Mouse (Mus musculus): ENCODE results near the gene Rrp1. TPM values are rescaled to one million over a fixed set of nuclear protein-coding genes. Genes with fewer than 3 reads are reported as not detected.
"Not testable (repeated sequence)": the region's sequence is repeated elsewhere in the genome, so short reads cannot be mapped to it uniquely, and the experiment has no call there.

Rrp1 gene
- polyA plus RNA-seq, 1 experiment from 2014 or later, result 414 TPM

DNA sequence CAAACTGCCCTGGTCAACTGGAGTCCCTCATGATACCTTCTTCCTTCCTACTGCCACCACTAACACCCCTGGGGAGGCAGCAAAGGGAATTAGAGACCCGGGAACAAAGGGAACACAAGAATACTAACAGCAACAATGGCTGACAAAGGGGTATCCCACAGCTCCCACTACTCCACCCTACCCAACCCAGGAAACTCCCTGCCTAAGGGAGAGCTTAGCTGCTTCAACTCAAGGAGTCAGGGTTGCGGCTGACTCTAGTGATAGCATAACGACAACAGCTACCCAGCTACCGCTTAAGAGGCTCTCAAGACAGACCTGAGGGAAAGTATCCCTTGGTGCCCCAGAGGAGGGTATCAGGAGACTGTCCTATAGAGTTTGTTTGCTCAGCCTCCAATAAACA, 45.3 kb downstream of the Rrp1 start:
- Histone ChIP-seq H3K4me1 (no peaks in the 10 kb centered on the region), H3K27me3 (replicated peaks) (no peaks in the 10 kb centered on the region), H3K27ac (replicated peaks) (no peak overlapping the region), H3K9ac (replicated peaks) (no peak overlapping the region), H3K9me3 (replicated peaks) (no peaks in the 10 kb centered on the region), H3K36me3 (no peaks in the 10 kb centered on the region), H3K4me3 (replicated peaks) (no peak overlapping the region), H3K4me2 (no peak overlapping the region)
- no peak for ATAC-seq (ENCODE audit: low FRiP score)
- WGBS, result 55% methylated on average over 4 of the region's 4 CpGs

DNA sequence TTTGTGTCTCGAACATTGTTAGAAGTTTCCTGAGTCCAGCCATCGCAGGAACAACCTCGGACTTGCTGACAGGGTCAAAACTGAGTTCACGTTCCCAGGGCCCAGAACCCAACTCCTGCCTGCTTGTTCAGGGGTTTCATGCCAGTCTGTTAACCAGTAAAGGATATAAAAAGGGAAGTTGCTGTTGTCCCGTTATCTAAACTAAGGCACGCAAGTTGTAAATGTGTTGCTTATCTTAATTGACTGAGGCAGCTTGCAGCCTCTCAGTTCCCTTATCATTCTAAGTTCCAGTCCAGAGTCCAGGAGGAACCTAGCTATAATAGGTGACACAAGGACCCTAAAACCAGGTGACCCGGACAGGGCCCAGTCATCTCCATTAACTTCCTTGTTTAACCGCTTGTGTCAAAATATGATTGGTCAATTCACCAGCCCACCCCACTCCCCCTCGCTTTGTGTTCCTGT, 46.0 kb downstream of the Rrp1 start:
- Histone ChIP-seq H3K27me3 (replicated peaks) (no peaks in the 10 kb centered on the region), H3K9me3 (replicated peaks) (no peaks in the 10 kb centered on the region), H3K4me1 (no peaks in the 10 kb centered on the region), H3K4me2 (no peak overlapping the region), H3K36me3 (no peaks in the 10 kb centered on the region), H3K9ac (replicated peaks) (no peak overlapping the region), H3K27ac (replicated peaks) (no peak overlapping the region), H3K4me3 (replicated peaks) (no peak overlapping the region)
- ATAC-seq (ENCODE audit: low FRiP score), result no peak
- WGBS, result 77% methylated on average over 9 of the region's 9 CpGs

- Histone ChIP-seq H3K9me3 (replicated peaks) (no peaks in the 10 kb centered on the region), H3K36me3 (no peaks in the 10 kb centered on the region), H3K4me3 (replicated peaks) (no peak overlapping the region), H3K27ac (replicated peaks) (no peak overlapping the region), H3K9ac (replicated peaks) (no peak overlapping the region), H3K27me3 (replicated peaks) (no peaks in the 10 kb centered on the region), H3K4me1 (no peaks in the 10 kb centered on the region), H3K4me2 (no peak overlapping the region)
- 55% methylated on average over 5 of the region's 5 CpGs for WGBS
- ATAC-seq (ENCODE audit: low FRiP score), result no peak
Measured at GRCm38 (mm10) chr10:78366195-78366834, 46.5 kb downstream of the Rrp1 start.

DNA sequence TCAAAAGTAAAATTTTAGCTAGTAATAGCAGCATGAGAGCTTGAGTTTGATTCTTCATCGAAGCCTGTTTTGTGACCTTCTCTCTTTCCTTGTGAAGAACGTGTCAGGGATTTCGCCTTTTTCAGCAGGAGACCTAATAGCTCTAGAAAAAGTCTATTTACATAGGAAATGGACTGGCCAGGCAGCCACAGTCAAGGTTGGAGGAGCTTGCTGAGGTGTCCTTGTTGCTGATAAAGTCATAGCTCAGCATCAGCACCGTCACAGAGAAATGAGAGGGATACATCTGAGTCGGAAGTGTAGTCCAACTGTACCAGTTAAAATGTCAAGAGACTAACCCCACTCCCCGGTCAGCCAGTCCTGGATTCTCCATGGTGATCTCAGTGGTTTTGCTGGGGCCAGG, 47.3 kb downstream of the Rrp1 start:
- Histone ChIP-seq H3K4me2 (no peak overlapping the region), H3K4me3 (replicated peaks) (no peak overlapping the region), H3K9me3 (replicated peaks) (no peaks in the 10 kb centered on the region), H3K4me1 (no peaks in the 10 kb centered on the region), H3K9ac (replicated peaks) (no peak overlapping the region), H3K27me3 (replicated peaks) (no peaks in the 10 kb centered on the region), H3K36me3 (no peaks in the 10 kb centered on the region), H3K27ac (replicated peaks) (no peak overlapping the region)
- no peak for ATAC-seq (ENCODE audit: low FRiP score)
- WGBS, result 88% methylated on average over 6 of the region's 6 CpGs

- Histone ChIP-seq H3K4me1 (no peaks in the 10 kb centered on the region), H3K36me3 (no peaks in the 10 kb centered on the region), H3K9ac (replicated peaks) (no peak overlapping the region), H3K27me3 (replicated peaks) (no peaks in the 10 kb centered on the region), H3K27ac (replicated peaks) (no peak overlapping the region), H3K9me3 (replicated peaks) (no peaks in the 10 kb centered on the region), H3K4me3 (replicated peaks) (no peak overlapping the region), H3K4me2 (no peak overlapping the region)
- 73% methylated on average over 2 of the region's 2 CpGs for WGBS
- no peak for ATAC-seq (ENCODE audit: low FRiP score)
Measured at GRCm38 (mm10) chr10:78364106-78364505, 48.7 kb downstream of the Rrp1 start.

- no peak overlapping the region for H3K27ac ChIP-seq (replicated peaks)
- H3K4me1 ChIP-seq, result no peaks in the 10 kb centered on the region
- no peak overlapping the region for H3K9ac ChIP-seq (replicated peaks)
- H3K27me3 ChIP-seq (replicated peaks), result no peaks in the 10 kb centered on the region
- no peaks in the 10 kb centered on the region for H3K36me3 ChIP-seq
- WGBS, result 90% methylated on average over 6 of the region's 6 CpGs
- no peak for ATAC-seq (ENCODE audit: low FRiP score)
- H3K4me2 ChIP-seq, result no peak overlapping the region
- no peaks in the 10 kb centered on the region for H3K9me3 ChIP-seq (replicated peaks)
- H3K4me3 ChIP-seq (replicated peaks), result no peak overlapping the region
Measured at GRCm38 (mm10) chr10:78363366-78363765, 49.5 kb downstream of the Rrp1 start.

- Histone ChIP-seq H3K27ac (replicated peaks) (no peak overlapping the region), H3K4me1 (no peaks in the 10 kb centered on the region), H3K36me3 (no peaks in the 10 kb centered on the region), H3K9me3 (replicated peaks) (no peaks in the 10 kb centered on the region), H3K4me2 (no peak overlapping the region), H3K27me3 (replicated peaks) (no peaks in the 10 kb centered on the region), H3K9ac (replicated peaks) (no peak overlapping the region), H3K4me3 (replicated peaks) (no peak overlapping the region)
- WGBS, result 75% methylated on average over 2 of the region's 2 CpGs
- no peak for ATAC-seq (ENCODE audit: low FRiP score)
Measured at GRCm38 (mm10) chr10:78361951-78362350, 50.9 kb downstream of the Rrp1 start.

- H3K36me3 ChIP-seq, result no peaks in the 10 kb centered on the region
- 77% methylated on average over 3 of the region's 3 CpGs for WGBS
- ATAC-seq (ENCODE audit: low FRiP score), result no peak
Measured at GRCm38 (mm10) chr10:78360290-78360711, 52.5 kb downstream of the Rrp1 start.

DNA sequence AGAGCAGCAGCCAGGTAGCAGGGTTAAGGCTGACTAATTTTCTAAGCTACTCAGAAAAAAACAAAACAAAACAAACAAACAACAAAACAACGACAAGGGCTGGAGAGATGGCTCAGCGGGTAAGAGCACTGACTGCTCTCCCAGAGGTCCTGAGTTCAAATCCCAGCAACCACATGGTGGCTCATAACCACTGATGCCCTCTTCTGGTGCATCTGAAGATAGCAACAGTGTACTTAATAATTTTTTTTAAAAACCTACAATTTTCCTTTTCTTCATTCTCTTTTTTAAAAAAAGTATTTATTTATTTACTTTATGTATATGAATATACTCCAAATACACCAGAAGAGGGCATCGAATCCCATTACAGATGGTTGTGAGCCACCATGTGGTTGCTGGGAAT, 53.8 kb downstream of the Rrp1 start:
- H3K4me3 ChIP-seq (replicated peaks); ATAC-seq (ENCODE audit: low FRiP score); H3K36me3 ChIP-seq; H3K9me3 ChIP-seq (replicated peaks); H3K4me1 ChIP-seq; H3K9ac ChIP-seq (replicated peaks); H3K27ac ChIP-seq (replicated peaks); H3K4me2 ChIP-seq; H3K27me3 ChIP-seq (replicated peaks): not testable (repeated sequence)
- WGBS, result 90% methylated on average over 3 of the region's 3 CpGs

More at GRCm38 (mm10) chr10:78360290-78360711, 52.5 kb downstream of the Rrp1 start:
- Histone ChIP-seq H3K9ac (replicated peaks) (no peak overlapping the region), H3K4me1 (no peaks in the 10 kb centered on the region), H3K27ac (replicated peaks) (no peak overlapping the region), H3K27me3 (replicated peaks) (no peaks in the 10 kb centered on the region), H3K4me2 (no peak overlapping the region), H3K4me3 (replicated peaks) (no peak overlapping the region), H3K9me3 (replicated peaks) (no peaks in the 10 kb centered on the region)

DNA sequence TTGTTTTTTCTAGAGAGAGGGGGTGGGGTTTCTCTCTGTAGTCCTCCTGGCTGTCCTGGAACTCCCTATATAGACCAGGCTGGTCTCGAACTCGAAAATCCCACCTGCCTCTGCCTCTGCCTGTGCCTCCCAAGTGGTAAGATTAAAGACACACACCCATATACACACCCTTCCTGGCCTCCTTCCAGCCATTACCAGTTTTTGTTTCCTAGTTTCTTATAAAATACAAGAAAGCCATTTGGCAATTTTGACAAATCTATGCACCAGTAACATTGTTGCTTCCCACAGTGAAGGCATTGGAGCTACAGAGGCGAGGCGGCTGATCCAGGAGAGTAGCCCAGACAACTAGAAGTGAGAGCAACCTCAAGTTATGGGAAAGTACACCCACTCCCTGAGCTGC, 54.6 kb downstream of the Rrp1 start:
- ATAC-seq (ENCODE audit: low FRiP score), result no peak
- H3K4me3 ChIP-seq (replicated peaks), result no peak overlapping the region
- H3K9me3 ChIP-seq (replicated peaks), result no peaks in the 10 kb centered on the region
- WGBS, result 96% methylated on average over 4 of the region's 4 CpGs
- no peak overlapping the region for H3K27ac ChIP-seq (replicated peaks)
- H3K27me3 ChIP-seq (replicated peaks), result no peaks in the 10 kb centered on the region
- H3K9ac ChIP-seq (replicated peaks), result no peak overlapping the region
- no peak overlapping the region for H3K4me2 ChIP-seq
- no peaks in the 10 kb centered on the region for H3K36me3 ChIP-seq
- no peaks in the 10 kb centered on the region for H3K4me1 ChIP-seq

- WGBS, result 83% methylated on average over 5 of the region's 5 CpGs
- Histone ChIP-seq H3K36me3 (no peaks in the 10 kb centered on the region), H3K4me1 (peaks cover 5% of the 10 kb centered on the region), H3K9ac (replicated peaks) (no peak overlapping the region), H3K4me3 (replicated peaks) (no peak overlapping the region), H3K4me2 (no peak overlapping the region), H3K27ac (replicated peaks) (no peak overlapping the region), H3K27me3 (replicated peaks) (no peaks in the 10 kb centered on the region), H3K9me3 (replicated peaks) (no peaks in the 10 kb centered on the region)
- no peak for ATAC-seq (ENCODE audit: low FRiP score)
Measured at GRCm38 (mm10) chr10:78357742-78358141, 55.1 kb downstream of the Rrp1 start.

DNA sequence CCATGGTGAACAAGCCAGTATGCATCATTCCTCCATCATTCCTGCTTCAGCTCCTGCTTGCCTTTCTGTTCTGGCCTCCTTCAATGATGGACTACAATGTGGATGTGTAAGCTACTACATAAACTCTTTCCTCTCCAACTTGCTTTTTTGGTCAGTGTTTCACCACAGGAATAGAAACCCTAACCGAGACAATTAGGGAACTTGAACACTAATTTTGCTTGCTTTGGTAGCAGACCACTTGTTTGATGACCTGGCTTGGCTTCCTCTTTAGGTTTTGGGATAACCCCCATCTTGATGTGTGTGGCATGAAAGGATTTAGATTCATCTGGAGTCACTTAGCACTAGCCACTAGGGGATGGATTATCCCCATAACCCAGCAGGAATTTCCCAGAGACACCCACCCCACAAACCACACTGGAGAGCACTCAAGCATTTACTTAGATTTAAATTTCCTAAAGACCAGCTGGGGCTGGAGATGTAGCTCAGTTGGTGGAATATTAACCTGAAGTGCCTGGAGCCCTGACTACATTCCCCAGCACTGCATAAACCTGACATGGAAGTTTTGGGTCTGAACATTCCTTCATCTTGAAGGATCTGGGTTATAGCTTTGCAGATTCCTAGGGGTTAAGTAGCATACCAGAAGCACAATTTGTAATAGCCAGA, 56.8 kb downstream of the Rrp1 start:
- Histone ChIP-seq H3K4me1 (peaks cover 12% of the 10 kb centered on the region), H3K9ac (replicated peaks) (no peak overlapping the region), H3K9me3 (replicated peaks) (no peaks in the 10 kb centered on the region), H3K27me3 (replicated peaks) (no peaks in the 10 kb centered on the region), H3K36me3 (no peaks in the 10 kb centered on the region), H3K4me3 (replicated peaks) (no peak overlapping the region), H3K27ac (replicated peaks) (no peak overlapping the region), H3K4me2 (no peak overlapping the region)
- 81% methylated on average over 1 of the region's 1 CpGs for WGBS
- no peak for ATAC-seq (ENCODE audit: low FRiP score)

Measured in neural tube, embryonic 15.5 days (tissue).